Mouse (Mus musculus): ENCODE data around the gene Gm29776.

Gm29776 gene

DNA sequence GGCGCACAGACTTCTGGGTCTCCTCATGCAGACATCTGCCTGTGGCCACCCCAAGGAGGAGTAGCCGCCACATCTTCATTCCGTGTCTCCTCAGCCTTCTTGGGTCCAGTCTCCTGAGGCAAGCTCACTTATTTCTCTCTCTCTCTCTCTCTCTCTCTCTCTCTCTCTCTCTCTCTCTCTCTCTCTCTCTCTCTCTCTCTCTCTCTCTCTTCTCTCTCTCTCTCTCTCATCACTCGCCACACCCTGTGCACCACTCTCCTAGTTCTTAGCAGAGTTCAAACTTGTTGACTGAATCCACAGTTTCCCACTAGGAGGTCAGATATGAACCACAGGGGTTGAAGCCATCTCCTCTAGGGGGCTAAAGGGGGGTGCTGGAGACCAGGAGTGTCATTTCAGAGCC is at the start of gene Gm29776:
Gm29776 (minus strand) TSS at position 101 of the 400 bp plus-strand sequence.
- no peak for DNase-seq (ENCODE audit: low read depth, low spot score)

GRCm38 (mm10) chr14:54746038-54746437 is 47.4 kb upstream of the Gm29776 start:
- no peak for DNase-seq (ENCODE audit: low read depth, low spot score)

- DNase-seq (ENCODE audit: low read depth, low spot score) = no peak
Measured at GRCm38 (mm10) chr14:54744473-54744872, 45.8 kb upstream of the Gm29776 start.

- no peak for DNase-seq (ENCODE audit: low read depth, low spot score)
Measured at GRCm38 (mm10) chr14:54742375-54742774, 43.7 kb upstream of the Gm29776 start.

- no peak for DNase-seq (ENCODE audit: low read depth, low spot score)
Measured at GRCm38 (mm10) chr14:54741721-54742120, 43.1 kb upstream of the Gm29776 start.

GRCm38 (mm10) chr14:54737634-54738033 is 39.0 kb upstream of the Gm29776 start:
- DNase-seq (ENCODE audit: low read depth, low spot score) = no peak

GRCm38 (mm10) chr14:54736555-54737552 is 38.2 kb upstream of the Gm29776 start:
- no peak for DNase-seq (ENCODE audit: low read depth, low spot score)

DNA sequence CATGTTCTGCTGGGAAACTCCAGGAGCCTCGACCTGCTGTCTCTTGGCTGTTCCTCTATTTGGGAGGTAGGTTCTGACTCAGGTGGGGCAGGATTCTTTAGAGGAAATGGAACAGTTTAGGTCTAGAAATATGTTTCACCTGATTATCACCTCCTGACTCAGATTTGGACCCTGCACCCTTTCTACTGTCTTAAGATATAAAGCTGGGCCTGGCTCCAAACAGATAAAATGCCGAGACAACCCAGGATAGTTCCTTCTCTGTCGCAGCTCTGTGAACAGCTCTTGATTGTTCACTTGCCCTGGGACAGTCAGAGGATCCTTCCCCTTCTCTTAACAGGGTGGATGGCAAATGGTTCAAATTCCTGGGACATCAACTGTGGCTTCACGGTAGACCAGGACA is 36.6 kb upstream of the Gm29776 start:
- DNase-seq (ENCODE audit: low read depth, low spot score) = no peak

GRCm38 (mm10) chr14:54734004-54734403 is 35.4 kb upstream of the Gm29776 start:
- no peak for DNase-seq (ENCODE audit: low read depth, low spot score)

DNA sequence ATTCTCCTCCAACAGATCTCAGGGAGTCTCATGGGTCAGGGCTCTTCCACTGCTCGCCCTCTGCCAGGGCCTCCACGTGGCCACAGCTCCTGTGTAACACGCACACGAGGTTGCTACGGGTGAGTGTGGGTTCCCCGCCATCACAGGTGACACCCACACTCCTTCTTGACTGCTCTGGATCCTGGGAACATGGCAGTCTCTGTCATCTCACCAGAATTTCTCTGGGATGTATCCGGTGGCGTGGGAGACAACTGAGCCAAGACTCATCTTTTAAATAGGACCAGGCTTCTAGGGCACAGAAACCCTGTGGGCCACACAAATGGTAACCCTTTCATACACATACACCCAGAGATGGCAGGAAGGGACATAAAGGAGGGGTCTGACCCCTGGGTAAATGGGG is 33.6 kb upstream of the Gm29776 start:
- no peak for DNase-seq (ENCODE audit: low read depth, low spot score)

GRCm38 (mm10) chr14:54730305-54730704 is 31.7 kb upstream of the Gm29776 start:
- no peak for DNase-seq (ENCODE audit: low read depth, low spot score)

DNA sequence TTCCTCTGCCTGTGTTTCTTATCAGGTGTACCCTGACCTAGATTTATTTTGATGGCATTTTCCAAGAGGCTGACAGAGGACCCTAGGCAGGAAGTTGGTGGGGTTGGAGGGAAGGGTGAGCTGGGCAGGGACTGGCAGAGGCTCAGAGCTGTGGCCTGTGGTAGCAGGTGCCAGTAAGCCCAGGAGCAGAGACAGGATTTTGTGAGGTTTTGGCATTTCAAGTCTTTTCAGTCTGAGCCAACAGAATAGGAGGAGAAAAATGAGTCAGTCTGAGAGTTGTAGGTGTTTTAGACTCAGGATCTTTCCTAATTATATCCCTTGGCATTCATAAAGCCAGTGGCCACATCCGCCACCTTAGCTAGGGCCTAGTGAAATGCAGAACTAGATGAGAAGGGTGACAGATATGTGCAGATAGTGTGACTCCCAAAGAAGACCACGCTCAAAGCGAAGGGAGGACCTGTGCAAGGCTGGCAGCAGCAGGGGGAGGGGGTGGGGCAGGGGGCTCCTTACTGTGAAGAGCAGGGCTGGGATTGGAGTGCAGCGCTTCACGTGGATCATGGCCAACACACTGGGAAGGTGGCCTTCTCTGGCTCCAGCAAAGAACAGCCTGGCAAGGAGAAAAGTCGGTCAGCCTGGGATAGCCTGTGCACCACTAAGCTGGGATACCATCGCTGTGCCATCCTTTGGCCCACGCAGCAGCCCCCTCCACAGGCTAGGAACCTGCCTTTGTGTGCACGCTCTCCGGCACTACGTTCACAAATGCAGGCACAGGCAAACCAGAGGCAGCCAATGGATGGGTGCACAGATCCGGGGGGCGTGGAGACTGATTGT is 30.4 kb upstream of the Gm29776 start:
- no peak for DNase-seq (ENCODE audit: low read depth, low spot score)

- no peak for DNase-seq (ENCODE audit: low read depth, low spot score)
Measured at GRCm38 (mm10) chr14:54727565-54727964, 28.9 kb upstream of the Gm29776 start.

DNA sequence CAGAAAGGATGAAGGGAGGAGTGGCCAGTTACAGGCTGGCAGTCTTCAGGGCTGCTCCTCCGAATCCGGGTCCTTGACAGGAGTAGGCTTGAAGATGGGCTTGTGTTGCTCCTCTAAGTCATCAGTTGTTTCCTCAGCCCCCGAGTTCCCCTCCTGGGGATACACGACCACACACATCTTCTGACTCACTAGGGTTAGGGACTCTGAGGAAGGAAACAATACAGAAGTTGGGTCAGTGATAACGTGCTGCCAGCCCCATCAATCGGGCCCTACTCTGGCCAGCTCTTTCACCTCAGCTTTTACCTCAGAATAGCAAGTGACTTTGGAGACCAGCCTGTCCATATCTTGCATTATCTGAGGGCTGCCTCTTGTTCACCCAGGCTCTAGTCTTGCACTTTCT is 25.4 kb upstream of the Gm29776 start:
- DNase-seq (ENCODE audit: low read depth, low spot score) = no peak

GRCm38 (mm10) chr14:54721711-54722110 is 23.1 kb upstream of the Gm29776 start:
- DNase-seq (ENCODE audit: low read depth, low spot score) = no peak

- DNase-seq (ENCODE audit: low read depth, low spot score) = no peak
Measured at GRCm38 (mm10) chr14:54720654-54721350, 22.2 kb upstream of the Gm29776 start.

- DNase-seq (ENCODE audit: low read depth, low spot score) = no peak
Measured at GRCm38 (mm10) chr14:54720041-54720440, 21.4 kb upstream of the Gm29776 start.

- DNase-seq (ENCODE audit: low read depth, low spot score) = no peak
Measured at GRCm38 (mm10) chr14:54715402-54715801, 16.8 kb upstream of the Gm29776 start.

- DNase-seq (ENCODE audit: low read depth, low spot score) = no peak
Measured at GRCm38 (mm10) chr14:54714617-54715081, 16.0 kb upstream of the Gm29776 start.

DNA sequence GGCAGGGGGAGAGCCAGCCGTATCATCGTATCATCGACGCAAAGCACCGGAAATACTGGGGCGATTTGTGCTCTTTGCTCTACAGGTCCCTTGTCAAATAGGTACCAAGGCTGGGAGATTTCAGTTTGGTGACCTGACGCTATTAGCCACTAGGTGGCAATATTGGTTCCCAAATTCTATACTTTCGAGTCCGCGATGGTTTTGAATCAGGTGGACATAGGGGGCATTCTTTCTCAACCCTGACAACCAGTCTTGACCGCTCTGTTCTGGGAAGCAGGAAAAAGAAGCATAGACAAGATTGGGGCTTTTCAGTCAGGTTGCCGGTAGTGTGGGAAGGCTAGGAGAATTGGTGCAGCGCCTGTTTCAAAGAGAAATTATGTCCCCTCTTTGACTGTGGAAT is 15.5 kb upstream of the Gm29776 start:
- peak; percentile 92 for DNase-seq (ENCODE audit: low read depth, low spot score)

GRCm38 (mm10) chr14:54712861-54713260 is 14.2 kb upstream of the Gm29776 start:
- no peak for DNase-seq (ENCODE audit: low read depth, low spot score)

GRCm38 (mm10) chr14:54712074-54712473 is 13.4 kb upstream of the Gm29776 start, which contains the start of gene Cebpe:
Cebpe (minus strand) TSS chr14:54712174.
- DNase-seq (ENCODE audit: low read depth, low spot score) = no peak
